Mouse (Mus musculus) adrenal gland (tissue): Measurements from ENCODE around the gene Aunip.

Source experiments
- intact Hi-C: fragments of 180-260 bp; cut with DNase I; formaldehyde crosslinking; loops from one replicate; pipeline ENCODE4 v1.15.1; 2025

Aunip gene

GRCm38 (mm10) chr4:134514309-134514930 lies 3.6 kb downstream of the Aunip start:
- intact Hi-C loops: no loop called here

GRCm38 (mm10) chr4:134515614-134516013 lies 4.8 kb downstream of the Aunip start:
- intact Hi-C loops: no loop called here

- intact Hi-C loops: no loop called here
Measured at GRCm38 (mm10) chr4:134516981-134517380, 6.2 kb downstream of the Aunip start.

- intact Hi-C loops: no loop called here
Measured at GRCm38 (mm10) chr4:134517719-134518118, 6.9 kb downstream of the Aunip start.

GRCm38 (mm10) chr4:134518541-134518940 lies 7.7 kb downstream of the Aunip start:
- intact Hi-C loops: no loop called here

GRCm38 (mm10) chr4:134519281-134519680 lies 8.5 kb downstream of the Aunip start:
- intact Hi-C loops: no loop called here

- intact Hi-C loops: no loop called here
Measured at GRCm38 (mm10) chr4:134523447-134523846, 12.6 kb downstream of the Aunip start.

- intact Hi-C loops: no loop called here
Measured at GRCm38 (mm10) chr4:134525806-134526205, 15.0 kb downstream of the Aunip start.

- intact Hi-C loops: no loop called here
Measured at GRCm38 (mm10) chr4:134526220-134526619, 15.4 kb downstream of the Aunip start.

GRCm38 (mm10) chr4:134532928-134533327 lies 22.1 kb downstream of the Aunip start:
- intact Hi-C loops: no loop called here

- intact Hi-C loops: no loop called here
Measured at GRCm38 (mm10) chr4:134533421-134533820, 22.6 kb downstream of the Aunip start.

- intact Hi-C loops: no loop called here
Measured at GRCm38 (mm10) chr4:134534124-134534886, 23.5 kb downstream of the Aunip start.

GRCm38 (mm10) chr4:134534932-134535786 lies 24.4 kb downstream of the Aunip start, which contains the start of gene Mtfr1l:
Gene Mtfr1l, minus strand, starts transcription at chr4:134535387.
- intact Hi-C loops: no loop called here

GRCm38 (mm10) chr4:134535787-134536151 lies 25.0 kb downstream of the Aunip start:
- intact Hi-C loops: no loop called here

GRCm38 (mm10) chr4:134538997-134539580 lies 28.3 kb downstream of the Aunip start:
- intact Hi-C loops: no loop called here

- intact Hi-C loops: loop anchor here (1.0 to 5.0 kb wide), 2 partner anchors 172 to 255 kb away; no protein-coding TSS in a partner anchor
Measured at GRCm38 (mm10) chr4:134542726-134543125, 31.9 kb downstream of the Aunip start.

- intact Hi-C loops: loop anchor here (1.0 to 5.0 kb wide), 2 partner anchors 171 to 254 kb away; no protein-coding TSS in a partner anchor
Measured at GRCm38 (mm10) chr4:134543261-134543660, 32.5 kb downstream of the Aunip start.

GRCm38 (mm10) chr4:134546814-134547705 lies 36.3 kb downstream of the Aunip start:
- intact Hi-C loops: no loop called here

GRCm38 (mm10) chr4:134548169-134548938 lies 37.6 kb downstream of the Aunip start:
- intact Hi-C loops: no loop called here

GRCm38 (mm10) chr4:134549899-134550298 lies 39.1 kb downstream of the Aunip start:
- intact Hi-C loops: no loop called here
